Mouse (Mus musculus): Measurements from ENCODE around the gene Tmem255b. TPM values are rescaled to one million over a fixed set of nuclear protein-coding genes. Genes with fewer than 3 reads are reported as not detected.

Tmem255b gene
- polyA plus RNA-seq, 1 experiment from 2014 or later, result 2.6 TPM

DNA sequence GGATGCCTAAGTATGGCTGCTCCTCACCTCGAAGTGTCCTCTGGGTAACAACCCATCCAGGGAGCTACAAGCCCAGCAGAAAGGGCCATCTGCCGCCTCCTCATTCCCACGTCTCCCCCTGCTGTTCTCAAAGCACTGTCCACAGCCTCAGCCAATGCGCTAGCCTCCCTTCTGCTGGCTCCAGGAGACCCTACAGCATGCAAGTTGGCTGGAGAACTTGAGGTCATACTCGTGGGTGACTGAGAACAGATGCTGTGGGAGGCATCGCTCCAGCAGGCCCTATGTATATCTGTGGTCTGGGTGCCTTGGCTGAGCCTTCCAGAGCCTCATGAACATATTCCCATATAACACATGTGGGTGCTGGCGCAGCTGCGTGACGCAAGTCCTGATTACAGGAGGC, 33.7 kb downstream of the Tmem255b start:
- ATAC-seq (ENCODE audit: insufficient number of reproducible peaks, insufficient read depth, low FRiP score, low read depth), result no peak
- Histone ChIP-seq H3K4me1 (ENCODE audit: control insufficient read depth, insufficient read depth, low read length) (no peaks in the 10 kb centered on the region), H3K27me3 (ENCODE audit: control insufficient read depth, insufficient read depth, low read length) (no peaks in the 10 kb centered on the region), H3K4me2 (replicated peaks; ENCODE audit: low read depth, low read length) (no peak overlapping the region), H3K36me3 (ENCODE audit: control insufficient read depth, insufficient read depth, low read length) (no peaks in the 10 kb centered on the region; the same call in 1 of the 2 replicates), H3K4me3 (ENCODE audit: low read depth, low read length) (no peak overlapping the region), H3K27ac (ENCODE audit: low read length) (no peak overlapping the region), H3K9ac (replicated peaks; ENCODE audit: low read depth, low read length) (no peak overlapping the region), H3K9me3 (ENCODE audit: control insufficient read depth, low read depth, low read length) (no peaks in the 10 kb centered on the region)
- WGBS, result 82% methylated on average over 9 of the region's 9 CpGs

DNA sequence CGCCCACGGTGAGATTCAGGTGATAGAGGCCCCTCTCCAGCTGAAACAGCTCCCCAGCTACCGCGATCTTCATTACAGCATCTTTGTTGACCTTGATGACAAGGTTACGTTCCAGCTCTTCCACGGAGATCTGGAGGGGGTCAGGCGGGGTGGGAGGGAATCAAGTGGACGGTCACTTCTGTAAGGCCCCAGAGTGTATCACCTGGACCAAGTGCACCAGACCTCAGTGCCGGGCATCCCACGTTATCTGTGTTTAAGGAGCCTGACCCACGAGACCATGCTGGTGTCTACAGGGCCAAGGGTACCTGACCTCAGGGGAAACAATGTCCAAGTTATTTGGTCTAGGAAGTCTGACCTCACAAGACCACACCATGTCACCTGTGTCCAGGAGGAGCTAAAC, 36.5 kb downstream of the Tmem255b start:
- H3K27me3 ChIP-seq (ENCODE audit: control insufficient read depth, insufficient read depth, low read length), result no peaks in the 10 kb centered on the region
- H3K4me2 ChIP-seq (replicated peaks; ENCODE audit: low read depth, low read length), result no peak overlapping the region
- no peaks in the 10 kb centered on the region for H3K9me3 ChIP-seq (ENCODE audit: control insufficient read depth, low read depth, low read length)
- H3K4me3 ChIP-seq (ENCODE audit: low read depth, low read length), result no peak overlapping the region
- no peaks in the 10 kb centered on the region for H3K4me1 ChIP-seq (ENCODE audit: control insufficient read depth, insufficient read depth, low read length)
- ATAC-seq (ENCODE audit: insufficient number of reproducible peaks, insufficient read depth, low FRiP score, low read depth), result no peak
- H3K9ac ChIP-seq (replicated peaks; ENCODE audit: low read depth, low read length), result no peak overlapping the region
- H3K27ac ChIP-seq (ENCODE audit: low read length), result no peak overlapping the region
- WGBS, result 72% methylated on average over 11 of the region's 11 CpGs
- H3K36me3 ChIP-seq (ENCODE audit: control insufficient read depth, insufficient read depth, low read length), result no peaks in the 10 kb centered on the region; the same call in 1 of the 2 replicates

DNA sequence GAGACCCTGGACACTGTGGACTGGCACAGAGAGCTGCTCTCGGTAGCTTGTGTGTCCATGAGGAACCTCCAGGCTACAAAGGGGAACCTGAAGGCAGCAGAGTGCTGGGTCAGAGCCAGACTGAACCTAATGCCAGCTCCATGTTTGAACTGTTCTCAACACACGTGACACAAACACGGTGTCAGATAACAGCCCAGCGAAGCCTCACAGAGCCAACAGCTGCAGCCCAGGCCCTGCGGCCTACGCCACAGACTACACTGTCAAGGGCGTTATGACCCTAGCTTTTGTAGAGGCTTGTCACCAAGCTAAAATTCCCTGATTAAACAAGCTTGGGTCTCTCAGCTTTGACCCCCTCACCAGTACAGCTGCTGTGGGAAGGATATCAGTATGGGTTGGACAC, 37.3 kb downstream of the Tmem255b start:
- WGBS, result 51% methylated on average over 7 of the region's 7 CpGs
- H3K4me2 ChIP-seq (replicated peaks; ENCODE audit: low read depth, low read length), result no peak overlapping the region
- no peak overlapping the region for H3K9ac ChIP-seq (replicated peaks; ENCODE audit: low read depth, low read length)
- H3K4me3 ChIP-seq (ENCODE audit: low read depth, low read length), result no peak overlapping the region
- no peaks in the 10 kb centered on the region for H3K27me3 ChIP-seq (ENCODE audit: control insufficient read depth, insufficient read depth, low read length)
- H3K9me3 ChIP-seq (ENCODE audit: control insufficient read depth, low read depth, low read length), result no peaks in the 10 kb centered on the region
- no peaks in the 10 kb centered on the region for H3K4me1 ChIP-seq (ENCODE audit: control insufficient read depth, insufficient read depth, low read length)
- no peaks in the 10 kb centered on the region; the same call in 1 of the 2 replicates for H3K36me3 ChIP-seq (ENCODE audit: control insufficient read depth, insufficient read depth, low read length)
- H3K27ac ChIP-seq (ENCODE audit: low read length), result no peak overlapping the region
- peak; percentile 57; the same call in 1 of the 2 replicates for ATAC-seq (ENCODE audit: insufficient number of reproducible peaks, insufficient read depth, low FRiP score, low read depth)

DNA sequence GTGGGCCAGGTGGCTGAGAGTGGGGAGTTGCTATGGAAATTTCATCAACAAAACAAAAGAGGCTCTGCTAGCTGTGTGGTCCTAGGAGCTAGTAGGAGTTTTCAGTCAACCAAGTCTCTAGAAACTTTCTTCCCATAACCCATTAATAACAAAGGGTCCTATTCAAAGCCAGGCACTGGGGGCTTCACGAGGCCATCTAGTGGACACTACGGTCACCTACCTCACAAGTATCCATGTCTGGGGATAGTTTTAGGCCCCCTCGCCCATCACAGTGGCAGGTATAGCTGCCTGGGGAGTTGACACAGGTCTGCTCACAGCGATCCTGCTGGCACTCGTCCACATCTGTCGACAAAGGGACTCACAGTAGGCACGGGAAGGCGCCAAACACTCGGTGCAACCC, 40.9 kb downstream of the Tmem255b start:
- 57% methylated on average over 9 of the region's 9 CpGs for WGBS
- H3K4me2 ChIP-seq (replicated peaks; ENCODE audit: low read depth, low read length), result no peak overlapping the region
- H3K36me3 ChIP-seq (ENCODE audit: control insufficient read depth, insufficient read depth, low read length), result no peaks in the 10 kb centered on the region
- H3K9ac ChIP-seq (replicated peaks; ENCODE audit: low read depth, low read length), result no peak overlapping the region
- no peaks in the 10 kb centered on the region for H3K27me3 ChIP-seq (ENCODE audit: control insufficient read depth, insufficient read depth, low read length)
- no peaks in the 10 kb centered on the region for H3K9me3 ChIP-seq (ENCODE audit: control insufficient read depth, low read depth, low read length)
- ATAC-seq (ENCODE audit: insufficient number of reproducible peaks, insufficient read depth, low FRiP score, low read depth), result no peak
- H3K4me3 ChIP-seq (ENCODE audit: low read depth, low read length), result no peak overlapping the region
- no peak overlapping the region for H3K27ac ChIP-seq (ENCODE audit: low read length)
- no peaks in the 10 kb centered on the region for H3K4me1 ChIP-seq (ENCODE audit: control insufficient read depth, insufficient read depth, low read length)

DNA sequence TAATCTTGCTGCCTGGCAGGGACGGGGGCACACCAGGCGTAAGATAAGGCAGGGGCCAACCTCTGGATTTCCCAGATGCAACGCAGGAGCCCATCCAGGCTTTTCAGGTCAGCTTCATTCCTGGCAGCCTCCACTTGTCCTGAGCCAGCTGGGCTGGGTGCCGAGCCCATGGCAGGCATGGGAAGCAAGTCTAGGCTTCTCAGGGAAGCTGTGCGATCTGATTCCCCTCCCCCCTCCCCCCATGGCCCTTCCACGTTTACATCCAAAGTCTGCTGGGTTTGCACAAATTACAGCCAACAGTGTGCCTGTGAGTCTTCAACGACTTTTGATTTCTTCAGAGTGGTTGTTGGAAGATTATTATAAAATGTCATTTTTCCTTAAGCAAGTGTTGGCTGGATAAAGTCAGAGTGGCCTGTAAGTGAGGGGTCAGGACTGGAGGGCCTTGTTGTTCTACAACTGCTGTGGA, 46.1 kb downstream of the Tmem255b start:
- Histone ChIP-seq H3K9me3 (ENCODE audit: control insufficient read depth, low read depth, low read length) (no peaks in the 10 kb centered on the region), H3K9ac (replicated peaks; ENCODE audit: low read depth, low read length) (no peak overlapping the region), H3K27ac (ENCODE audit: low read length) (no peak overlapping the region), H3K27me3 (ENCODE audit: control insufficient read depth, insufficient read depth, low read length) (no peaks in the 10 kb centered on the region), H3K4me2 (replicated peaks; ENCODE audit: low read depth, low read length) (no peak overlapping the region), H3K4me1 (ENCODE audit: control insufficient read depth, insufficient read depth, low read length) (no peaks in the 10 kb centered on the region), H3K4me3 (ENCODE audit: low read depth, low read length) (no peak overlapping the region), H3K36me3 (ENCODE audit: control insufficient read depth, insufficient read depth, low read length) (peaks cover 6% of the 10 kb centered on the region; the same call in 1 of the 2 replicates)
- ATAC-seq (ENCODE audit: insufficient number of reproducible peaks, insufficient read depth, low FRiP score, low read depth), result no peak
- 64% methylated on average over 7 of the region's 7 CpGs for WGBS

DNA sequence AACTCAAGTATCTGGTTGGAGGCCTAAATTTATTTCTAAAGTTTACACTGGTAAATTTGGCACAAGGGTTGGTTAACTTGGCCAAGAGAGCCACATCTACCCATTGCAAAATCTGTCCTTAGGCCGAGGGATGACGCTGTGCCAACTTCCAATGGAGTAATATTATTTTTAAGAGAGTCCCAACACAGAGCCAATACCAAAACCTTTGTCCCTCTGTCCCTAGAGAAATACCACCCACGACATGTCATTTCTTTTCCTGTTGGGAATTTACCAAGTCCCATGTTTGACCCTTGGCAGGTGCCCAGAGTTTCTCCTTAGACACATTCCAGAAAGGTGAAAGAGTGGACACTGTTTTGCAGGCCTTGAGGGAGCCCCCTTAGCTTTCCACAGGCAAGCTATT, 46.6 kb downstream of the Tmem255b start:
- Histone ChIP-seq H3K9me3 (ENCODE audit: control insufficient read depth, low read depth, low read length) (no peaks in the 10 kb centered on the region), H3K36me3 (ENCODE audit: control insufficient read depth, insufficient read depth, low read length) (peaks cover 6% of the 10 kb centered on the region; the same call in 1 of the 2 replicates), H3K27me3 (ENCODE audit: control insufficient read depth, insufficient read depth, low read length) (no peaks in the 10 kb centered on the region), H3K9ac (replicated peaks; ENCODE audit: low read depth, low read length) (no peak overlapping the region), H3K4me1 (ENCODE audit: control insufficient read depth, insufficient read depth, low read length) (no peaks in the 10 kb centered on the region), H3K27ac (ENCODE audit: low read length) (no peak overlapping the region), H3K4me2 (replicated peaks; ENCODE audit: low read depth, low read length) (no peak overlapping the region), H3K4me3 (ENCODE audit: low read depth, low read length) (no peak overlapping the region)
- WGBS, result 96% methylated on average over 3 of the region's 3 CpGs
- no peak for ATAC-seq (ENCODE audit: insufficient number of reproducible peaks, insufficient read depth, low FRiP score, low read depth)

DNA sequence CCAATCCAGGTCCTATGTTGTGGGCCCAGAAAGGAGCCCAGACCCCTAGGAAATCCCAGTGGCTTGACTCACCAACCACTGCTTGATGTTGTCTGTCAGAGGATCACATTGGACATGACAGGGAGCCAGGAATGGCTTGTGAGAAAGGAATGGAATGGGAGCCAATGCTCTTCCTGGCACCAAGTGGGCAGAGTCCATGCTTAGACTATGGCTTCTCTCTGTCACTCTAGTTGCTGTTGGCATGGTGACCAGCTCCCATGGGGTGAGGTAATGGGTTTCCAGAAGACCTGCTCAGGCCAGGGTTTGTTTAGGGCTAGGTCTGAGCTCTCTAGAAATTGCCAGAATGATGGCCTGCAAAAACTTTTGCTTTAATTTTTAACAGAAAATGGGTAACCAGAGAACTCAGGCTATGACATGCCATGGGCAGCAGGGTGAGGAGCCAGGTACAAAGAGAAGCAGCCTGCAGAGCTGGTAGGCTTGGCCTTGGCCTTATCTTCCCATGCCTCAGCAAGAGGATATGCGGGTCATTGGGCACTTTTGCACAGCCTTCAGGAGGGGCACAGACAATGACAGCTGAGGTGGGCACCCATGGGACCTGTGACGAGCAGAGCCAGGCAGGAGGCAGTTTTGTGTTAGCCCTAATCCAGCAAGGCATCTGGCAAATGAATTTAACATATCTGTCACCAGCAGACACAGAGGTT, 47.3 kb downstream of the Tmem255b start:
- Histone ChIP-seq H3K9me3 (ENCODE audit: control insufficient read depth, low read depth, low read length) (no peaks in the 10 kb centered on the region), H3K4me1 (ENCODE audit: control insufficient read depth, insufficient read depth, low read length) (no peaks in the 10 kb centered on the region), H3K4me2 (replicated peaks; ENCODE audit: low read depth, low read length) (no peak overlapping the region), H3K27ac (ENCODE audit: low read length) (no peak overlapping the region), H3K9ac (replicated peaks; ENCODE audit: low read depth, low read length) (no peak overlapping the region), H3K27me3 (ENCODE audit: control insufficient read depth, insufficient read depth, low read length) (no peaks in the 10 kb centered on the region), H3K4me3 (ENCODE audit: low read depth, low read length) (no peak overlapping the region), H3K36me3 (ENCODE audit: control insufficient read depth, insufficient read depth, low read length) (peaks cover 6% of the 10 kb centered on the region; the same call in 1 of the 2 replicates)
- 88% methylated on average over 2 of the region's 2 CpGs for WGBS
- no peak for ATAC-seq (ENCODE audit: insufficient number of reproducible peaks, insufficient read depth, low FRiP score, low read depth)

DNA sequence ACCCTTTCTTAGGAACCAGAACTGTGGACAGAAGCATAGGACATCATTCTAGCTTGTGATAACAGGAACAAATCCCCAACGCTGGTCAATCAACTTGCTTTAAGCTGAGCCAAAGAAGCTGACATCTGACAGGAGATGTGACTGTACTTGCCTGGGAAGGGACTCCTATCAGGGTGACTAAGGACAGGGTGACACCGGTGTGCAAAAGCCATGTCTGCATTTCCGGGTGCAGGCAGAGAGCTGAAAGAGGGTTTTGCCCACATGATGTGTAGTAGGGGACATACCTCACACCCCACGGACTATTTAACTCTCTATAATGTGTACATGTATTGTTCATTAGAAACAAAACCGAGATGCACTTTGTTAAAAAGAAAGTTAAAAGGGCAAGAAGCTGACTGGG, 48.2 kb downstream of the Tmem255b start:
- Histone ChIP-seq H3K4me1 (ENCODE audit: control insufficient read depth, insufficient read depth, low read length) (no peaks in the 10 kb centered on the region), H3K27me3 (ENCODE audit: control insufficient read depth, insufficient read depth, low read length) (no peaks in the 10 kb centered on the region), H3K4me2 (replicated peaks; ENCODE audit: low read depth, low read length) (no peak overlapping the region), H3K9me3 (ENCODE audit: control insufficient read depth, low read depth, low read length) (no peaks in the 10 kb centered on the region), H3K27ac (ENCODE audit: low read length) (no peak overlapping the region), H3K4me3 (ENCODE audit: low read depth, low read length) (no peak overlapping the region), H3K36me3 (ENCODE audit: control insufficient read depth, insufficient read depth, low read length) (peaks cover 6% of the 10 kb centered on the region; the same call in 1 of the 2 replicates), H3K9ac (replicated peaks; ENCODE audit: low read depth, low read length) (no peak overlapping the region)
- no peak for ATAC-seq (ENCODE audit: insufficient number of reproducible peaks, insufficient read depth, low FRiP score, low read depth)
- 84% methylated on average over 5 of the region's 5 CpGs for WGBS
